Comparison of ENCODE assay signal across 26 mouse cellular contexts in the genomic region with DNA sequence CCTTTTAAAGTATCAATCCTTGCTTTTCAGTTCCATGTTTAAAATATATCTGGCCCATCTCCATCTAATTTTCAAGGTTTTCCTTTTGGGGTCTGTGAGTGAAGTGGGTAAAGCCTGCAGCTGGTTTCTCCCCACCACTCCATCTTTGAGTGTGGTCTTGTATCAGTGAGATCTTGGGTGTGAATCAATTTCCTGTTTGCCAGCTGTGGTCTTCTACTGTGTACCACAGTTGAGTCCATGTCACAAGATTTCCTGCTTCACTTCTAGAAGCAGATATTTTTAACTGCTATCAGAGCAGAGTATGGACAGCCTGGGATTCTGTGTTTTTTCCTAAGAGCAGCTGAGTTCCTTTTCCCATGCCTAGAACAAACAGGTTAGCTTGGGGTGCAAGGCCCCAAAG. TPM values are rescaled to one million over a fixed set of nuclear protein-coding genes. Genes with fewer than 3 reads are reported as not detected.
DNase-seq lines count a peak whose midpoint lies in the region; ATAC-seq lines count a peak whose summit lies in the region.
"Had no signal": no experiment of that assay in that cellular context is flagged by ENCODE, and none has a peak within 500 bp of the region (broad histone marks: within the 10 kb centered on the region; RNA-seq: fewer than 3 reads in every experiment).

No protein-coding gene starts in this region.

- no peaks in the 10 kb centered on the region for H3K9me3 ChIP-seq in liver, embryonic 16.5 days (replicated peaks; ENCODE audit: control insufficient read depth, low read length)
- H3K9me3 ChIP-seq in liver, embryonic 11.5 days (ENCODE audit: control insufficient read depth, low read length) = no peaks in the 10 kb centered on the region
- H3K9me3 ChIP-seq: embryonic facial prominence, embryonic 13.5 days; heart, embryonic 15.5 days; hindbrain, embryonic 10.5 days; limb, embryonic 13.5 days; liver, embryonic 15.5 days; midbrain, embryonic 15.5 days; stomach, embryonic 15.5 days had no signal

- intact Hi-C loops in heart, postnatal 14 days (cut with DNase I) = no loop called here

- ATAC-seq in liver, embryonic 16.5 days (ENCODE audit: low read depth) = 0 out of 2 replicates have a peak, but pooled peaks have one; percentile 21
- no peak for ATAC-seq in liver, embryonic 11.5 days (replicated peaks; ENCODE audit: low FRiP score)
- peak; percentile 54 for ATAC-seq in inflammation-experienced regulatory T-cells, adult 6 months
- ATAC-seq: forebrain, embryonic 14.5 days; lung, postnatal 0 days; midbrain, embryonic 15.5 days had no signal

- H3K27me3 ChIP-seq in liver, embryonic 16.5 days (ENCODE audit: control insufficient read depth, insufficient read depth, low read depth, low read length) = no peaks in the 10 kb centered on the region
- H3K27me3 ChIP-seq in liver, embryonic 11.5 days (replicated peaks; ENCODE audit: control insufficient read depth, insufficient read depth, low read length) = no peaks in the 10 kb centered on the region
- H3K27me3 ChIP-seq: embryonic facial prominence, embryonic 13.5 days; heart, embryonic 15.5 days; limb, embryonic 13.5 days; liver, embryonic 15.5 days; midbrain, embryonic 15.5 days; stomach, embryonic 15.5 days had no signal

- H3K4me2 ChIP-seq in liver, embryonic 16.5 days (ENCODE audit: low read depth, low read length) = no peak overlapping the region
- H3K4me2 ChIP-seq in liver, embryonic 11.5 days = no peak overlapping the region
- H3K4me2 ChIP-seq: embryonic facial prominence, embryonic 13.5 days; heart, embryonic 15.5 days; limb, embryonic 13.5 days; liver, embryonic 15.5 days; midbrain, embryonic 15.5 days; stomach, embryonic 15.5 days had no signal

- no peak overlapping the region for H3K4me3 ChIP-seq in liver, embryonic 16.5 days (ENCODE audit: low read depth, low read length)
- H3K4me3 ChIP-seq in liver, embryonic 11.5 days (ENCODE audit: low read depth, low read length) = no peak overlapping the region
- H3K4me3 ChIP-seq: embryonic facial prominence, embryonic 13.5 days; heart, adult 2 months; heart, embryonic 15.5 days; hindbrain, embryonic 10.5 days; limb, embryonic 13.5 days; liver, embryonic 15.5 days; midbrain, embryonic 15.5 days; stomach, embryonic 15.5 days had no signal

- H3K27ac ChIP-seq in liver, embryonic 16.5 days (ENCODE audit: low read length) = no peak overlapping the region
- no peak overlapping the region for H3K27ac ChIP-seq in liver, embryonic 11.5 days (ENCODE audit: low read depth, low read length)
- H3K27ac ChIP-seq: embryonic facial prominence, embryonic 13.5 days; heart, adult 2 months; heart, embryonic 15.5 days; hindbrain, embryonic 10.5 days; limb, embryonic 13.5 days; liver, embryonic 15.5 days; midbrain, embryonic 15.5 days; stomach, embryonic 15.5 days had no signal

- H3K9ac ChIP-seq in liver, embryonic 16.5 days (ENCODE audit: low read depth, low read length) = no peak overlapping the region
- H3K9ac ChIP-seq in liver, embryonic 11.5 days (ENCODE audit: low read depth, low read length) = no peak overlapping the region
- H3K9ac ChIP-seq: embryonic facial prominence, embryonic 13.5 days; heart, embryonic 15.5 days; limb, embryonic 13.5 days; liver, embryonic 15.5 days; midbrain, embryonic 15.5 days; stomach, embryonic 15.5 days had no signal

- no peaks in the 10 kb centered on the region for H3K4me1 ChIP-seq in liver, embryonic 16.5 days (ENCODE audit: control insufficient read depth, low read depth, low read length)
- H3K4me1 ChIP-seq in liver, embryonic 11.5 days (replicated peaks; ENCODE audit: control insufficient read depth, insufficient read depth, low read length) = no peaks in the 10 kb centered on the region
- H3K4me1 ChIP-seq: embryonic facial prominence, embryonic 13.5 days; heart, embryonic 15.5 days; hindbrain, embryonic 10.5 days; limb, embryonic 13.5 days; liver, embryonic 15.5 days; midbrain, embryonic 15.5 days; stomach, embryonic 15.5 days had no signal

- no peaks in the 10 kb centered on the region for H3K36me3 ChIP-seq in liver, embryonic 16.5 days (ENCODE audit: control insufficient read depth, insufficient read depth)
- H3K36me3 ChIP-seq in liver, embryonic 11.5 days (ENCODE audit: control insufficient read depth, insufficient read depth, low read length) = no peaks in the 10 kb centered on the region
- H3K36me3 ChIP-seq: embryonic facial prominence, embryonic 13.5 days; heart, embryonic 15.5 days; hindbrain, embryonic 10.5 days; limb, embryonic 13.5 days; liver, embryonic 15.5 days; midbrain, embryonic 15.5 days; stomach, embryonic 15.5 days had no signal

- DNase-seq in liver, embryonic 11.5 days (ENCODE audit: low spot score) = no peak
- DNase-seq in thymus, postnatal 25 days = peak; percentile 12
- DNase-seq in thymus, postnatal 36 days = no peak
- no peak for DNase-seq in kidney, adult 8-10 months
- DNase-seq in heart, postnatal 14 days = no peak
- DNase-seq in B cell, adult 2 months = no peak
- DNase-seq: adrenal gland, postnatal 10 days; cerebellum, adult 11 months; cerebellum, postnatal 10 days; gastrocnemius, postnatal 14 days; heart, adult 2 months; kidney, adult 9 months; kidney, postnatal 36 days; right cerebral cortex, adult 18-20 months had no signal

RNA-seq across cellular contexts. Expression of a gene that starts 15.3 kb away (rescaled TPM):
- 0.68 and 0.77 TPM in 2 replicates for polyA plus RNA-seq in liver, embryonic 16.5 days (2015; fragmentation: Nextera tagmentation; extraction: Ambion mirVana)
- polyA plus RNA-seq in liver, embryonic 11.5 days (2014; fragmentation: Nextera tagmentation; extraction: Ambion mirVana) = not detected in 2 replicates
- 1 to 10 TPM in 1 of 3 experiments, under 1 TPM in 1, not detected in 1; 0.71 to 3.1 TPM for polyA plus RNA-seq in inflammation-experienced regulatory T-cells, adult 6 months (2017; shearing (Covaris generic))
- not detected for total RNA-seq in heart, postnatal 14 days (2021)
- total RNA-seq: gastrocnemius, postnatal 14 days; heart, adult 2 months; layer of hippocampus, postnatal 14 days had no signal

RNA-seq across cellular contexts. Expression of a gene that starts 16.8 kb away (rescaled TPM):
- 0.68 and 1.0 TPM in 2 replicates for polyA plus RNA-seq in liver, embryonic 16.5 days (2015; fragmentation: Nextera tagmentation; extraction: Ambion mirVana)
- not detected in 2 replicates for polyA plus RNA-seq in liver, embryonic 11.5 days (2014; fragmentation: Nextera tagmentation; extraction: Ambion mirVana)
- 1 to 10 TPM in 1 of 3 experiments, under 1 TPM in 1, not detected in 1; 0.66 to 7.8 TPM for polyA plus RNA-seq in inflammation-experienced regulatory T-cells, adult 6 months (2017; shearing (Covaris generic))
- total RNA-seq in heart, postnatal 14 days (2021) = not detected
- total RNA-seq: gastrocnemius, postnatal 14 days; layer of hippocampus, postnatal 14 days had no signal
- polyA plus RNA-seq: embryonic facial prominence, embryonic 13.5 days; forebrain, embryonic 14.5 days; hindbrain, embryonic 10.5 days; limb, embryonic 13.5 days; midbrain, embryonic 15.5 days had no signal

RNA-seq across cellular contexts. Expression of a gene that starts 30.7 kb away (rescaled TPM):
- polyA plus RNA-seq in liver, embryonic 16.5 days (2015; fragmentation: Nextera tagmentation; extraction: Ambion mirVana) = 0.13 TPM in 1 of 2 replicates, not detected in the other
- not detected in 2 replicates for polyA plus RNA-seq in liver, embryonic 11.5 days (2014; fragmentation: Nextera tagmentation; extraction: Ambion mirVana)
- under 1 TPM in 1 of 3 experiments, not detected in 2; 0.23 TPM for polyA plus RNA-seq in inflammation-experienced regulatory T-cells, adult 6 months (2017; shearing (Covaris generic))
- total RNA-seq in heart, postnatal 14 days (2021) = not detected
- total RNA-seq: adrenal gland, postnatal 10 days; gastrocnemius, postnatal 14 days; layer of hippocampus, postnatal 14 days had no signal
- polyA plus RNA-seq: embryonic facial prominence, embryonic 13.5 days; forebrain, embryonic 14.5 days; heart, embryonic 15.5 days; hindbrain, embryonic 10.5 days; limb, embryonic 13.5 days; midbrain, embryonic 15.5 days; stomach, embryonic 15.5 days had no signal

RNA-seq across cellular contexts. Expression of a gene that starts 34.8 kb away (rescaled TPM):
- not detected in 2 replicates for polyA plus RNA-seq in liver, embryonic 16.5 days (2015; fragmentation: Nextera tagmentation; extraction: Ambion mirVana)
- not detected in 2 replicates for polyA plus RNA-seq in liver, embryonic 11.5 days (2014; fragmentation: Nextera tagmentation; extraction: Ambion mirVana)
- polyA plus RNA-seq in inflammation-experienced regulatory T-cells, adult 6 months (2017; shearing (Covaris generic)) = not detected
- total RNA-seq in heart, postnatal 14 days (2021) = not detected
- total RNA-seq: adrenal gland, postnatal 10 days; gastrocnemius, postnatal 14 days; heart, adult 2 months; layer of hippocampus, postnatal 14 days had no signal
- polyA plus RNA-seq: embryonic facial prominence, embryonic 13.5 days; forebrain, embryonic 14.5 days; heart, adult 2 months; heart, embryonic 15.5 days; hindbrain, embryonic 10.5 days; limb, embryonic 13.5 days; liver, embryonic 15.5 days; lung, postnatal 0 days; midbrain, embryonic 15.5 days; stomach, embryonic 15.5 days had no signal

RNA-seq across cellular contexts. Expression of a gene that starts 52.1 kb away (rescaled TPM):
- 0.05 TPM in 1 of 2 replicates, not detected in the other for polyA plus RNA-seq in liver, embryonic 16.5 days (2015; fragmentation: Nextera tagmentation; extraction: Ambion mirVana)
- not detected in 2 replicates for polyA plus RNA-seq in liver, embryonic 11.5 days (2014; fragmentation: Nextera tagmentation; extraction: Ambion mirVana)
- polyA plus RNA-seq in inflammation-experienced regulatory T-cells, adult 6 months (2017; shearing (Covaris generic)) = under 1 TPM in 1 of 3 experiments, not detected in 2; 0.39 TPM
- not detected for total RNA-seq in heart, postnatal 14 days (2021)
- total RNA-seq: adrenal gland, postnatal 10 days; gastrocnemius, postnatal 14 days; heart, adult 2 months; layer of hippocampus, postnatal 14 days had no signal
- polyA plus RNA-seq: embryonic facial prominence, embryonic 13.5 days; forebrain, embryonic 14.5 days; heart, embryonic 15.5 days; hindbrain, embryonic 10.5 days; limb, embryonic 13.5 days; liver, embryonic 15.5 days; lung, postnatal 0 days; midbrain, embryonic 15.5 days; stomach, embryonic 15.5 days had no signal
